Mouse (Mus musculus): ENCODE results near the gene Ddi1.
"Not testable (repeated sequence)": the region's sequence is repeated elsewhere in the genome, so short reads cannot be mapped to it uniquely, and the experiment has no call there.

The Ddi1 gene

DNA sequence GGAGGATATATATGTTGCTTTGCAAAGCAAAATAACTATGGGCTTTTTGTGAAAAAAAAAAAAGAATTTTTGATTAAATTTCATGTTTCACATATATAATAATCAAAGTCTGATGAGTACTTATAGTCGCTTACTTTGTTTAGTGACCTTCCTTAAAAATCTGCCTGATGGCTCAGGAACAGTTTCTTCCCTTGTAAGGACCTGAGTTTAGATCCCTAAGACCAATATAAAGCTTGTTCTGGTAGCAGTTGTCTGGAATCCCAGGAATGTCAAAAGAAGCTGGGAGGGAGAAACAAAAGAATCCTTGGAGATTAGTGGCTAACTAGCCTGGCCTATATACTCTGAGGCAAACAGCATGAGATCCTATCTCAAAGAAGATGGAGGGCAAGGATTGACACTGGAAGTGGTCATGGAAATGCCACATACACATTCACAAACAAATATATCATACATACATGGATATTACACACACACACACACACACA is at the start of gene Ddi1:
Ddi1 (minus strand) TSS at position 51 of the 485 bp plus-strand sequence.
- DNase-seq (ENCODE audit: low read depth), result no peak

DNA sequence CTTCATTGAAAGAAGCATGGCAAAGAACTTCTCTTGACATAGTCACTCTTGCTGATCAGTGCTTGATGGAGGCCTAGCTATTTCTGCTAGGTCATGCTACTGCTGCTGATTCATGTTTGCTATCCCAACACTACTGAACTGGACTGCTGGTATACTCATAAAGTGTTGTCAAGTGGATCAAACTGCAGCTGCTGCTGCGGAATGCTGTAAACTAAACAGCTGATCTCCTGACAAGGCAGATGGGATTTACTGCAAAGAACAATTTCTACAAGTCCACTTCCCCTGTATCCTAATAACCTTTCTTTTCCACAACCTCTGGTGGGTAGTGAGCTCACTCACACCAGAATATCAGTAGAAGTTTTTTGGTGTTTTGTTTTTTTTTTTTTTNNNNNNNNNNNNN is 47.5 kb upstream of the Ddi1 start:
- no peak for DNase-seq (ENCODE audit: low read depth)

DNA sequence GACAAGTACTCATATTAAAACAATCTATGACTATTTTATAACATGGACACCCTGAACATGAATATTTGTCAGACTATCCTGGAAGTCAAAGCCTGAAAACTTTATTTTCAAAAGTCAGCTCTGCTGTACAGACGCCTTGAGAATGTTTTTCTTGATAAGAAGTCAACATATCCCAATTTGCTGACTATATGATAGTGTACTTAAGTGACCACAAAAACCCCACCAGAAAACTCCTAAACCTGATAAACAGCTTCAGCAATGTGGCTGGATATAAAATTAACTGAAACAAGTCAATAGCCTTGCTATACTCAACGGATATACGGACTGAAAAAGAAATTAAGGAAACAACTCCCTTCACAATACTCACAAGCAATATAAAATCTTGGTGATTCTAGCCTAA is 36.2 kb upstream of the Ddi1 start:
- DNase-seq (ENCODE audit: low read depth), result no peak

DNA sequence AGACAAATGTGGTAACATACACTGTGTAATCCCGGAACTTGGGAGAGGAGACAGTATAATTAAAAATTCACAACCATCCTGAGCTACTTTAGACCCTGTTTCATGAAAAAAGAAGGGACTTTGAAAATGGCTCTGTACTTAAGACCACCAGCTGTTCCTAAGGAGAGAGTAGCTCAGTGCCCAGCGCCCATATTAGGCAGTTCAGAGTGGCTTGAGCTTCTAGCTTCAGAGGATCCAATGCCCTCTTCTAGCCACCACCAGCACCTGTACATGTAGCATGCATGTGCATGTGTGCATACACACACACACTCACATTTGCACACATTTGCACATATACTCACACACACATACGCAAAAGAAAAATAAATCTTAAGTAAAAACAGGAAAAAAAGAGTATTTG is 34.9 kb upstream of the Ddi1 start:
- DNase-seq (ENCODE audit: low read depth), result no peak

DNA sequence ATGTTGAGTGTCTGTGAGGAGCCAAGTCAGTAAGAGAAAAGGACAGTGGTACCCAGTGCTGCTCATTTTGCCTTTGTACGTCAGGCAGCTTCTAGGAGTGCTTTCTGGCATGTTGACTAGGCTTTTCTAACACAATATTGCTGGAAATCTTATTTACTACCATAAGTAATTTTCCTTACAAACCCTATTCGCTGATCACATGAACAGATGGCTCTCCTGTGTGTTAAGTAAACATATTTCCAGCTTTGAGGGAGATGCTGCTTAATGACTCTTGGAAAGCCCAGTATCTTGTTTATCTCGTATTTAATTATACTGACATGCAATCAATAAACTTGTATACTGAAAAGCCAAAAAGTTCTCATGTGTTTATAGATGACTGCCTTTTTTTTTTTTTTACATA is 32.4 kb upstream of the Ddi1 start:
- no peak for DNase-seq (ENCODE audit: low read depth)

DNA sequence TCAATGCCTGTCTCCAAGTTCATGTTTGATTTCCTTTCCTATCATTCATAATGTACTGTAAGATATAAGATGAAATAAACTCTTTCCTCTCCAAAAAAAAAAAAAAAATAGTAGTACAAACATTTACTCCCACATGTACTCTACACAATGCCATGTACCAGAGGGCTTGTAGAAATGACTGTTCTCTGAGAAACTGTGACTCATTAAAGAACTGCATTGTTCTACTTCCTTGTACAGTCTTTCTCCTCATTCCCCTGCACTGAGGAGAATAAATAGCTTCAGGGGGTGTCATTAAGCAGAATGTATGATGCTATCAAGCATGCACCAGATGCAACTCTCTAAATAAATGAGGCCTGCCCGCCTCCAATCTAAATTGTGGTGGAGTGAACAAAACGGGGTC is 28.9 kb upstream of the Ddi1 start:
- DNase-seq (ENCODE audit: low read depth), result no peak

DNA sequence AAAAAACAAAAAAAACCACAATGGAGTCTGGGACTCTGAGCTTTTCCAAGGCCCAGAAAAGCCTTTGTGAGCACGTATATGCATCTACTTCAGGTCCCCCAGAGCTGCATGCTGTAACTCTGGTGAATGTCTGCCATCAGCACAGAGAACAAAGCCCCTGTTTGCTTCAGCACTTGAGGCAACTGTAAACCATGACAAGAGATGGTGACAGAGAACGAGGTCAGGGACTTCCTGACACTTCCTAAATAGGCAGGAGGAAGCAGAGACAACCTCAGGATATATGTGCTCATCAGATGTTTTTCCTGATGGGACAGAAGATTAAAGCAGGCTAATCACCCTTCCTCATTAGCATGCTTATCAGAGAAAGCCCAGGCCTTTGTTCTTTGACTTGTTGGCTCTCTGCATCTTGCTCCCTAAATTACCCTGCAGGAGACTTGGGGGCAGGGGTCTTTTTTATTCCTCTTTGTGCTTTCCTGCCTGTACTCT is 19.6 kb upstream of the Ddi1 start:
- DNase-seq (ENCODE audit: low read depth), result no peak

DNA sequence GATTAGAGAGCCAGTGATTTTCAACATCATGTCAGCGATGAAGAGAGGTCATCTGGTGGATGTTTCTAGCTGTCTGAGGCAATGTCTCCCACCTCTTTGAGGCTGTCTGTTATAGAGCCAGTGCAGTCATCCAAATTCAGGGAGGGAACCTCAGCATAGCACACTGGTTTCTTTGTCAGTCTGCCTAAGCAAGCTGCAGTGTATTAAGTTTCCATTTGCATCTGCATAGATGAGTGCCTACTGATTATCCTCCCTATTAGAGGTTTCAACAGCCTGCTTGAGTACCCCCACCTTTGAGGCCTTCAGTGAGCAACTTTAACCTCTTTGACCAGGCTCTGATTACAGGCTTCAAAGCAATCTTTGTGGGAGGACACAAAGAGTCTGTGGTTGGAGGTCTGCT is 17.1 kb upstream of the Ddi1 start:
- no peak for DNase-seq (ENCODE audit: low read depth)

DNA sequence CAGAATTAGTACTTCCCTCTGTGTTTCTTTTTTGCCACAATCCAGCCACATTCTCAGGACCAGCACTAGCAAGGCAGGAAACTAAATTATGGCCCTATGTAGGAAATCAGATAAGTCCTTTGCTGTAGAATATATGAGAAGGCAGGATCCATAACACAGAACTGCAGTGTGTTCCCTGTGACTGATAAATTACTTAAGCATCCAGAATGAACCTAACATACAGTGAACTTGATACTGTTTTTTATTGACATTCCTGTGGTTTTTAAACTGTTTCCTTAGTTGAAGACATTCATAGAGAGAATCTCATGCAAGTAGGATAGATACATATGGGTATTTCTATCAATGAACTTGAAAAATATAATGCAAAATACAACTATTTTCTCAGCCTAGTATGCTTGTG is 7.9 kb upstream of the Ddi1 start:
- no peak for DNase-seq (ENCODE audit: low read depth)

DNA sequence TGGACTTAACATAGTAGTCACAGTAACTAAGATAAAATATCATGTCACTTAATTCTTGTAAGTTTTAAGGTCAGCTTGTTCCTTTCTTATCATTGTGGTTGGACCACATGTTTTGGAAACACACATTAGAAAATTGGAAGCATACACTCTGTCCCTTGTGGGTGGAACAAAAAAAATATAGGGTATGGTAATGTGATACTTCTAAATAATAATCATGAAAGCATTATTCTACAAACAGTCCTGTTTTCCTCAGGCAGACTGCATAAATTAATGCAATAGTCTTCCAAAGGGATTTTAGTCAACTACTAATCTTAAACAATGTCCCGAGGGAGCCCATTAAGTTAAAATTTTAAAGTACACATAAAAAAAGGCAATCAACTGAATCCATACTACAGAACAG is 6.7 kb upstream of the Ddi1 start:
- no peak for DNase-seq (ENCODE audit: low read depth)

DNA sequence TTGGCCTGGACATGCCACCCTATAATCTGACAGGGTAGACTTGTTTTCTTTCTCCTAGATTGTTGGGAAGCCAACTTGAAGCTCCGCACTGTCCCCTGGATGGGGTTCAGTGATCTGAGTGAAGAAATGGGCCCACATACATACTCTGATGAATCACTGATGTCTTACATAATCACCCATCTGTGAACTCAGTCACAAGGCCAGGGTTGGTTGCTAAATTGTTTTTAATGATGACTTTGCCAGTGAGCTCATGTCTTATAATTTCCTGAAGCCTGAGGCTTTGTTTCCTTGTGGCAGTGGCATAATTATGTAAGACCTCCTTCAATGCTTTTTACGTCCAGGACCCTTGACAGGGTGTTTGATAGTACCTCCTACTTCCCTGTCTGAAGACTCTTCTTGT is 4.8 kb downstream of the Ddi1 start:
- no peak for DNase-seq (ENCODE audit: low read depth)

DNA sequence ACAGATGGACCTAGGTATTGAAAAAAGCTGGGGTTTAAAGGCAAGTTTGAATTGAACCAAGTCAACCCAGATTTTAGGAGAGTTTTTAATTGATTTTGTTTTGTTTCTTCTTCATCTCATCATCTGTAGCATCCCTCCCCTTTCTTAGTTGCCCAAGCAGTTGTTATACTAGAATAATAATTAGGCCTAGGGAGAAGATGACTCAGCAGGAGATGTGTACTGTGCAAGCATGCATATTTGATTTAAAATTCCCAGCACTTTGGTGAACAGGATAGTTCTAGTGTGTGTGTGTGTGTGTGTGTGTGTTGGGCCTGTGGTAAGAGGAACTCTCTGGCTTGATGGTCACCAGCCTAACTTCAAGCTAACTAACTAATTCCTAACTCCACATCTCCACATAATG is 12.6 kb downstream of the Ddi1 start:
- DNase-seq (ENCODE audit: low read depth), result no peak

DNA sequence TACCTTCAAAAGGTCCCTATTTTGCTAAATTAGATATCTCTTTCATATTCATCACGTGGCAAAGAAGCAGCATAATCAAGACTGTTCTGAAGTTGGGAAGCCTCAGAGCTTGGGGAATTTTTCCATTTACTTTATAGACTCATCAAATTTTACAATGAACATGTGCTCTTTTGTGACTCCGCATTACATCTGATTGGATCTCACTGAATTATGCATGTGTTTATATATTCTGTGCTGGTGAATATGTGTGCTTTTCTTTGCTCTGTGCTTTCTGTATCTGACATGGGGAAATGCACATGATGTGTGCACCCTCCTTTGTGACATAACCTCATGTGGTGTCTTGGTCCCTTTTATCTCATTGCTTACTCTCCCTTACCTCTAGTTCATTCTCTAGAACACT is 17.7 kb downstream of the Ddi1 start:
- DNase-seq (ENCODE audit: low read depth), result no peak

DNA sequence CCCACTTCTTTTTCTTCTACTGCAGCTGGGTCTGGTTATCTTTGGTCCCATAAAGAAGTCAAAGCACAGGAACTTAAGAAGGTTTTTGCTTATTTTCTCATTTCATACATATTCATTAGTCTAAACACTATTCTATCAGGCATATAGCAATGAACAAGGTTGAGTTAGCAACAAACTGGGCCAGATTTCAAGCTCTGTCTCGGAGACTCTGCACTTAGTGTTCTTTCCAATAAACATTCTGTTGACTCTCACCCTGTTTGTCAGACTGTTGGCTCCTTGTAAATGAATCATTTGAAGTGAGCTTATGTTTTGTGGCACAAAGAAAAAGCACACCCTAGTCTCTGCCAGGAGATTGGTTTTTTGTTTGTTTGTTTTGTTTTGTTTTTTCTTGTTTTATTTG is 19.3 kb downstream of the Ddi1 start:
- DNase-seq (ENCODE audit: low read depth), result no peak

DNA sequence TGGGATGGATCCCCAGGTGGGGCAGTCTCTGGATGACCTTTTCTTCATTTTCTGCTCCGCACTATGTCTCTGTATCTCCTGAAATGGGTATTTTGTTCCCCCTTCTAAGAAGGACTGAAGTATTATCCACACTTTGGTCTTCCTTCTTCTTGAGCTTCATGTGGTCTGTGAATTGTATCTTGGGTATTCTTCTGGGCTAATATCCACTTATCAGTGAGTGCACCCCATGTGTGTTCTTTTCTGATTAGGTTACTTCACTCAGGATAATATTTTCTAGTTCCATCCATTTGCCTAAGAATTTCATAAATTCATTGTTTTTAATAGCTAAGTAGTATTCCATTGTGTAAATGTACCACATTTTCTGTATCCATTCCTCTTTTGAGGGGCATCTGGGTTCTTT is 33.7 kb downstream of the Ddi1 start:
- DNase-seq (ENCODE audit: low read depth), result not testable (repeated sequence)

DNA sequence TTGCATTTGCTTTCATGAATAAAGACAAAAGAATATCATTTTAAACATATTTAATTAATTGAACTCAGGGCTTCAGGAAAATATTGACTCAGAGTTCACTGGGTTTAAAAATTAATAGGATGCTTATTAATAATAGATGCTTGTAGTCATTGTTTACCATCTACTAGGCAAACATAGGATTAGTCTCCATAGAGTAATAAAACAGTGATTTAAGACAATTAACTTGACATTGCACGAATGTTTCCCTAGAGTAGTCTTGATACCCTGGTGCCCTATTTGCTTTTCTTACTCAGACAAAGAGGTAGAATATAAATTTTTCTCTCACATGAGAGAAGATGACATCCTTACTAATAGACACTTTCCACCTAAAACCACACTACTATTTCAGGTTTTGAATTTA is 52.1 kb downstream of the Ddi1 start:
- DNase-seq (ENCODE audit: low read depth), result no peak

DNA sequence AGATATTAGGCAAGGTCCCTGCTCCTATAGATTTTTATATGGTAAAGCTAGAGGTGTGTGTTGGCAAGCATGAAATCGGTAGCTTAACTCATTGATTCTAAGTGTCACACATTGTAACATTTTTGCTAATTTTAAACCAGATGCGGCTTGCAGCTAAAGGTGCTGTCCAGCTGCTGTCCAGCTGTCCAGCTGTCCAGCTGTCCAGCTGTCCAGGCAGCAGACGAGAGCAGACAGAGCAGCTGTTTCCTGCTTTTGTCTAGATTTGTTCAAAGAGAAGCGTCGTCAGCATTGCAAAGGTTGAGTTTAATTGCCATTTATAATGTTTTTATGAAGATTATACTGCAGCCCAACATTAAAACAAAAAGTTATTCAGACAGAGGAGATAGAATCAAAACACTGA is 56.8 kb downstream of the Ddi1 start:
- no peak for DNase-seq (ENCODE audit: low read depth)
